Mouse (Mus musculus) right cerebral cortex, adult 18-20 months (tissue): ENCODE results near the gene Bmp10.
A peak's percentile ranks its signal among the peaks of the same experiment; 100 is the strongest.
"Not testable (repeated sequence)": the region's sequence is repeated elsewhere in the genome, so short reads cannot be mapped to it uniquely, and the experiment has no call there.

Experiments
- DNase-seq: peaks from one replicate; pipeline ENCODE4 v3.0.0; 2022; ENCODE audit warnings: mixed read lengths

Gene Bmp10

GRCm38 (mm10) chr6:87449534-87449933 is 20.7 kb downstream of the Bmp10 start:
- no peak for DNase-seq

- peak; percentile 17 for DNase-seq
Measured at GRCm38 (mm10) chr6:87451016-87451415, 22.2 kb downstream of the Bmp10 start.

DNA sequence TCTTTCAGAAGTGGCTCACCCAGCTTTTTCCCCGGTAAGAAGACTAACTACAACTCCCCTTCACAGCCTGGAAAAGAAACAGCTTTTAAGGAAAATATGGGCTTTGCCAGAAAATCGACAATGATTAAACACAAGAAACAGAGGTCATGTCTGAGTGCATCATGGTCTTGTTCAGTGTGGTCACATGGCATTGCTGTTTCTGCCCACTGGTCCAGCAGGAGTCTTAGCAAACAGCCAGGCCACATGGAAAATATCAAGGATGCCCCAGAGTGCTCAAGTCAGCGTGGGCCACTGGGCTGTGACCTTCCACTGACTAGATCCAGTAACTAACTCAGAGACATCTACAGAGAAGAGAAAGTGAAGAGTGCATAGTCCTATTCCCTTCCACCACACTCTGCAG is 23.0 kb downstream of the Bmp10 start:
- no peak for DNase-seq

DNA sequence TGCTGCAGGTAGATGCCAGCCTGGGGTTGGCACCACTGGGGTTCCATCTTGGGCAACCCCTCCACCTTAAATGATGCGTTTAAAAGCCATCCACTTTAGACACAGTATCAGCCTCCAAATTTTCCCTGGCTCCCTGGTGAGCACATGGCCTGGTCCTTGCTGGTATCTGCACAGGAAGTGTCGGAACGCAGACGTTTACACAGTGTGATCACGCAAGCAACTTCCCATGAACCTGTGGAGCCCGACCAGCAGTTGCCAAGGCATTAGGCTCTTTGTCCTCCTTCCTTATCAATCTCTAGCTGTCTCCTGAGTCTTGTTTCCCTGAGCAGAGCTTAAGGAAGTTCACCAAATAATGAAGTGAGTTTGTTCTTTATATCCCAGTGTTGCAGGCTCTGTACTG is 26.7 kb downstream of the Bmp10 start:
- no peak for DNase-seq

- DNase-seq = peak; percentile 49
Measured at GRCm38 (mm10) chr6:87466221-87466620, 37.4 kb downstream of the Bmp10 start.

GRCm38 (mm10) chr6:87467373-87467772 is 38.6 kb downstream of the Bmp10 start:
- DNase-seq = no peak

DNA sequence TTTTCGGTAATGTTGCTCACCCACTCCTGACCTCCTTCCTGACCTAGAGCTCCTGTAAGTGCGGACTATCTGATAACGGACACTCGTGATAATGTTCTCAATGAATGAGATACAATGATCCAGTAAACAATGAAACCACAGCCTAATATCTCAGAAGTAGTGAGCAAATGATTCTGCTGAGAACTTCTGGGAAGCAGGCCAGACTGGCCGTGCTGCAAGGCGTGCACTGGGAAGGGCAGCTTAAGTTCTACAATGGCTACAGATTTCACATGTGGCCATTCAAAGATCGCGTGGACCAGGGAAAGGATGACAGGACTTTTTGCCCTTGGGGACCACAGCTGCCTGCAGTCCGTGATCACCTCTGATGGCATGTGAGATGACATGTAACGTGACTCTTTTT is 39.6 kb downstream of the Bmp10 start:
- no peak for DNase-seq

- not testable (repeated sequence) for DNase-seq
Measured at GRCm38 (mm10) chr6:87470098-87470497, 41.3 kb downstream of the Bmp10 start.

DNA sequence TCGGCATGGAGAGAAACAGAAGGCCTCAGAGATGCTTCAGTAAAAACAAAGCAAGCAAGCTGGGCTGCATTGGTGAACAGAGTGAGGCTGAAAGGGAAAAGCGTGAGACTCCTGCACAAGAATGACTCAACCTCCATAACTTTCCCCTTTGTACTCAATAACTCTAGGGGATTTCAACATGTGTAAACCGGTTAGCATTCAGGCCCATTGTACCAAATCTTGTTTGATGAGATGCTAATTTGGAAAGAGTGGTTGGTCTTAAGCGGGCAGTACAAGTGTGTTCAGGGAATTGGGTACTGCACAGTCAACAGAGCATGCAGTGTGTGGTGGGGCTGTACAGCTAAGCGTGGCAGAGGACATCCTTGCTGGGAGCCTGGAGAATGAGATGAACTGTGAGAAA is 46.4 kb downstream of the Bmp10 start:
- no peak for DNase-seq

GRCm38 (mm10) chr6:87478847-87479246 is 50.1 kb downstream of the Bmp10 start:
- DNase-seq = no peak

DNA sequence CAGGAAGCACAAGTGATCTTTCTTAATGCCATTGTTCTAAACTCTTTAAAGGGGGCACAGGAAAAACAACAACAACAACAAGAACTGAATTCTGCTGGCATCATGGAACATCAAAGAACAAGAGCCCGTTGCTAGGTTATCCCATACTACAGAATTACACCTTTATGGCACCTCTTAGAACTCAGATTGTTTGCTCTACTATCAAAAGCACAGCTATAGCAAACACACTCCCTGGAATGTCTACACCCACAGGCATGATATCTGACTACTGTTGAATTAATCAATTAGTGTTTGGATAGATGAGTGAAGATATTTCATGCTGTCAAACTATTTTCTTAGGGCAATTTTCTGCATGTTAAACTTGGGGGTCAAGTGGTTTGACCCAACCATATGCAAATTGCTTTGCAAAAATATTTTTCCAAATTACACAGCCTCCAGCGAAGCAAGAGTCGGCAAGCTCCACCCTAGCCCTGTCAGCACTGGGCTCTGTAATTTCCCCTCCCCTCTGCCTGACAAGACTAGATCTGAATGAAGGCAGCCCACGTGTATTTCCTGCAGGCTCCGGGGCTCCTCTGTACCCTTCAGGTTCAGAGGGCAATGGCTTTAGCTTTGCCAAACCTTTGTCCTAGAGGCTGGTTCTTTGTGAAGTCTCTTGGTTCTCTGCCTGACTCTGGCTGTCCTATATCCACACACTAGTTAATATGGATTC is 50.7 kb downstream of the Bmp10 start:
- no peak for DNase-seq

- no peak for DNase-seq
Measured at GRCm38 (mm10) chr6:87483224-87483899, 54.6 kb downstream of the Bmp10 start.

DNA sequence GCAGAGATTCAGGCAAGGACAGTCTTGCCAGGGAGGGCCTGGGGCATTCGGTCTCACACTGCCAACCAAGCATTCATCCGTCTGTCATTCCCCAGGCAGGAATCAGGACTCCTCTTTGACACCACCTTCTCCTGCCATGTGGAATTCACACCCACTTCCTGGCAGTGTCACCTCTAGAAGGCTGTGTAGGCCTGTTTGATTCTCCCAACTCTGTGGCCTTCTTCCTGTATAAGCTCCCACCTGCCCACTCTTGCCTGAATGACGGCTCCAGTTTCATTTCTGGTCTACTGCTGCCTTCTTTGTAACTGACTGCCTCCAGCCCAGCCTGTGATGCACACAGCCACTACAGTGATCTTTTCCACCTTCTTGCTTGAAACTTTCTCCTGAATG is 55.1 kb downstream of the Bmp10 start:
- DNase-seq = peak; percentile 45

GRCm38 (mm10) chr6:87484806-87485205 is 56.0 kb downstream of the Bmp10 start:
- DNase-seq = no peak
